Mouse (Mus musculus) heart, adult 2 months (tissue): ENCODE data around the gene Gm29094.

Experiments used
- CTCF ChIP-seq: fragments of 200-600 bp; IDR thresholded peaks from 2 replicates; pipeline ENCODE4 v1.8.1; 2022; ENCODE audit warnings: antibody characterized with exemption, mild to moderate bottlenecking, moderate library complexity
- EP300 ChIP-seq: fragments of 200-500 bp; IDR thresholded peaks from 2 replicates; pipeline ENCODE4 v1.6.1; 2011; ENCODE audit warnings: low read depth, low read length, control low read depth; ENCODE audit not compliant: insufficient read depth
- POLR2A ChIP-seq: fragments of 200-500 bp; IDR thresholded peaks from 2 replicates; pipeline ENCODE4 v1.6.1; 2011; ENCODE audit warnings: mild to moderate bottlenecking, low read depth, low read length, control low read depth; ENCODE audit not compliant: insufficient read depth

- TF ChIP-seq CTCF, result no peak
- no peak for TF ChIP-seq EP300
- no peak for TF ChIP-seq POLR2A
Observed at GRCm38 (mm10) chr9:89228122-89228521, 28.9 kb downstream of the Gm29094 start.
